Mouse (Mus musculus): ENCODE results near the gene Pygb.

Pygb gene

GRCm38 (mm10) chr2:150786251-150787180 is at the start of gene Pygb:
Gene Pygb, plus strand, starts transcription at chr2:150786735.
- DNase-seq (ENCODE audit: low spot score in 2 of 2) = peak; percentile 57 to 77

GRCm38 (mm10) chr2:150737881-150738280 is 48.7 kb upstream of the Pygb start:
- DNase-seq (ENCODE audit: low spot score in 2 of 2) = no peak

- DNase-seq (ENCODE audit: low spot score in 2 of 2) = no peak
These were observed 46.2 kb upstream of the Pygb start for GRCm38 (mm10) chr2:150740145-150740841.

- DNase-seq (ENCODE audit: low spot score in 2 of 2) = no peak
These were observed 45.1 kb upstream of the Pygb start for GRCm38 (mm10) chr2:150741405-150741804.

- no peak for DNase-seq (ENCODE audit: low spot score in 2 of 2)
These were observed 41.5 kb upstream of the Pygb start for GRCm38 (mm10) chr2:150745016-150745415.

- DNase-seq (ENCODE audit: low spot score in 2 of 2) = peak; percentile 88 to 97
These were observed 37.7 kb upstream of the Pygb start, which contains the start of gene Entpd6 for GRCm38 (mm10) chr2:150748854-150749253. Gene Entpd6, plus strand, starts transcription at chr2:150749042.

GRCm38 (mm10) chr2:150749283-150749682 is 37.3 kb upstream of the Pygb start:
- DNase-seq (ENCODE audit: low spot score in 2 of 2) = no peak

GRCm38 (mm10) chr2:150750129-150750979 is 36.2 kb upstream of the Pygb start:
- DNase-seq (ENCODE audit: low spot score in 2 of 2) = no peak

GRCm38 (mm10) chr2:150755016-150755415 is 31.5 kb upstream of the Pygb start:
- no peak for DNase-seq (ENCODE audit: low spot score in 2 of 2)

- no peak for DNase-seq (ENCODE audit: low spot score in 2 of 2)
These were observed 25.1 kb upstream of the Pygb start for GRCm38 (mm10) chr2:150761476-150761875.

GRCm38 (mm10) chr2:150765619-150766018 is 20.9 kb upstream of the Pygb start:
- DNase-seq (ENCODE audit: low spot score in 2 of 2) = no peak

GRCm38 (mm10) chr2:150766083-150766862 is 20.3 kb upstream of the Pygb start:
- DNase-seq (ENCODE audit: low spot score in 2 of 2) = no peak

GRCm38 (mm10) chr2:150768678-150769077 is 17.9 kb upstream of the Pygb start:
- no peak for DNase-seq (ENCODE audit: low spot score in 2 of 2)

- DNase-seq (ENCODE audit: low spot score in 2 of 2) = no peak
These were observed 15.8 kb upstream of the Pygb start for GRCm38 (mm10) chr2:150770747-150771146.

- no peak for DNase-seq (ENCODE audit: low spot score in 2 of 2)
These were observed 15.4 kb upstream of the Pygb start for GRCm38 (mm10) chr2:150771169-150771568.

- DNase-seq (ENCODE audit: low spot score in 2 of 2) = no peak
These were observed 14.5 kb upstream of the Pygb start for GRCm38 (mm10) chr2:150771996-150772395.

GRCm38 (mm10) chr2:150772466-150773119 is 13.9 kb upstream of the Pygb start:
- DNase-seq (ENCODE audit: low spot score in 2 of 2) = no peak

- DNase-seq (ENCODE audit: low spot score in 2 of 2) = no peak
These were observed 3.7 kb upstream of the Pygb start for GRCm38 (mm10) chr2:150782801-150783200.

- no peak for DNase-seq (ENCODE audit: low spot score in 2 of 2)
These were observed 768 bp downstream of the Pygb start for GRCm38 (mm10) chr2:150787234-150787771.

All from frontal cortex, postnatal 25 days (tissue).